Mouse (Mus musculus) layer of hippocampus, adult 11-12 months (tissue): ENCODE results near the gene Gas8.
"Not testable (repeated sequence)": the region's sequence is repeated elsewhere in the genome, so short reads cannot be mapped to it uniquely, and the experiment has no call there.

Source experiments
- DNase-seq: peaks from one replicate; pipeline ENCODE4 v3.0.0; 2022; ENCODE audit warnings: low spot score

Gene Gas8

DNA sequence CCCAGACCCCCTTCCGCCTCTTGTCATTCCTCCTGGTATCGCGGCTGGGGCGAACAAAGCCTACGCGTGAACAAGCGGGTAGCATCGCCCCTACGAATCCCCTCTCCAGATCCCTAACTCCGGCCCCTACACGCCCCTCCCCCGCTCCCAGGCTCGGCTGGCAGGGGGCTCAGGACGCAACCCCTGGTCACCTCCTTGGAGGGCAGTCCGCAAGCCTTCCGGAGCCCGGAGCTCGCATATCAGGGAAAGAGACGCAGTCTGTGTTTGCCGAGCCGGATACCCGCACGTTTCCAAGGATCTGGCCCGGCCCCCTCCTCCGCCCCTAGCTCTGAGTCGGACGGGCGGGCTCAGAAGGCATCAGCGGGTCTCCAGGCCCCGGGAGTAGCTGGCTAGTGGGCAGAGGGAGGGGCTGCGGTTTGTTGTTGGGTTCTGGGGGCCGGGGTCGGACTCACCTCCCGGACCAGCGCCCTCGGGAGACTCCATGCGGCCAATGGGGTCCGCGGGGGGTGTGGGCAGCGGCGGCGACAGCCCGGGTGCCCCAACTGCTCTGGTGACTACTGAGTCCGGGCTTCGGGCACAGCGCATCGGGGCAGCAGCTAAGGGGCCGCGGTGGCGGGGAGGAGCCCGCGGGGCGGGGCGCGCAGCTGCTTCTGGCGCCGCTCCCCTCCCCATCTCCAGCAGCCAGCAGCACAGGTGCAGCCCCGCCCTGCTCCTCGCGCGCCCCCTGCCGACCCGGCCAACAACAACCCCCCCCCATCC lies 3.7 kb upstream of the Gas8 start, which contains the start of gene Dbndd1:
Gene Dbndd1, minus strand, starts transcription at position 683 of the 759 bp plus-strand sequence.
- peak; percentile 23 for DNase-seq

DNA sequence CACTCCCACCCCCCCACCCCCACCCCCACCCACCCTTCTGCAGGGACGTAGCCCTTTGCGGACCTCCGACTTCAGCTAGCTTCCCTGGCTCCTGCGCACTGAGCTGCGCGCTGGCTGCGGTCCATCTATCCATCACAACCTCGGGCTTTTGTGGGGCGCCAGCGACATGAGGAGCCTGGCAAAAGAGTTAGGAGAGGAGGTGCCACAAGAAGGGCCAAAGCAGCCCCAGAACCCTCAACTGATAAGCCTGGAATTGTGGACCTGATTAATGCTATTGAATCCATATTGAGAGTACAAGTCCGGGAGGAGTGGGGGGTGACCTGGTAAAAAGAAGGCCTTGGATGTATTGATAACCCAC lies 3.1 kb upstream of the Gas8 start:
- no peak for DNase-seq

DNA sequence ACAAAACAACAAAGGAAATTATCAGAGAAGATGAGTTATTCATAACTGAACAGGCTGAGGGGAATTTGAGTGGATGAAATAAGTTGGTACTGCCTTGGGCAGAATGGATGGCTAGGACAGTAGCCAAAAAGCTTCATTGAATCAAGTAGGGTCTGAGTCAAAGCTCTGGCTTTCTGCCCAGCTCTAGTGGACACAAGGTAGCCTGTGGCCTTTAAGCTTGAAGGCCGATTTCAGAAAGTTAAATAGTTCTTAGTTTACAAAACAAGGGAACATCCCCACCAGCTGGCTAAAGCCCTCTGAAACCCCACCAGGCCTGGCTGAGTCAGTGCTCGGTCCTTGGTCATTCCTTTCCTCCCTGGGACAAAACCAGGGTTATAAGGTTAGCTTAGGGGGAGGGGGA lies 2.0 kb upstream of the Gas8 start:
- DNase-seq, result no peak

DNA sequence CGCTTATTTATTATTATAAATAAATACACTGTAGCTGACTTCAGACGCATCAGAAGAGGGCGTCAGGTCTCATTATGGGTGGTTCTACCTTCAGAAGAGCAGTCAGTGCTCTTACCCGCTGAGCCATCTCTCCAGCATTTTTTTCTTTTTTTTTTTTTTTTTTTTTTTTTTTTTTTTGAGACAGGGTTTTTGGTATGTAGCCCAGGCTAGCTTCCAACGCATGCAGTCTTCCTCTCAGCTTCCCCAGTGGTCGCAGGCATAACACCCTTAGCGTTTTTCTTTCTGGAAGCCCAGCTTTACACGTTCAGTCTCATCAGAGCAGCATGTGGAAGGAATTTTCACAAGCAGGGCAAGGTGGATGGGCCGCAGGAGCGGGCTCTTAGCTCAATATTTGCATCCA lies 462 bp upstream of the Gas8 start:
- DNase-seq, result no peak

DNA sequence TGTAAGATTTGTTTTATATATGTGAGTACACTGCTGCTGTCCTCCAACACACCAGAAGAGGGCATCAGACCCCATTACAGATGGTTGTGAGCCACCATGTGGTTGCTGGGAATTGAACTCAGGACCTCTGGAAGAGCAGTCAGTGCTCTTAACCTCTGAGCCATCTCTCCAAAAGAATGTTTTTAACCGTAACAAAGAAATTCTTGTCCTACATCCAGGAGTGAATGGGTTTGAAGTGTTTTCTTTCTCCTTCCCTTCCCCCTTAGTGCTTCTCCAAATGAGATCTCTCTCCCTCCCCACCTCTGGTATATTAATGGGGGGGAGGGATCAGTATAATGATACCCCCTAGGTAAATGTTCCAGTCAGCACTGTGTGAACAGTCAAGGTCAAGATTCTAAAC lies 1.4 kb downstream of the Gas8 start:
- DNase-seq, result not testable (repeated sequence)

DNA sequence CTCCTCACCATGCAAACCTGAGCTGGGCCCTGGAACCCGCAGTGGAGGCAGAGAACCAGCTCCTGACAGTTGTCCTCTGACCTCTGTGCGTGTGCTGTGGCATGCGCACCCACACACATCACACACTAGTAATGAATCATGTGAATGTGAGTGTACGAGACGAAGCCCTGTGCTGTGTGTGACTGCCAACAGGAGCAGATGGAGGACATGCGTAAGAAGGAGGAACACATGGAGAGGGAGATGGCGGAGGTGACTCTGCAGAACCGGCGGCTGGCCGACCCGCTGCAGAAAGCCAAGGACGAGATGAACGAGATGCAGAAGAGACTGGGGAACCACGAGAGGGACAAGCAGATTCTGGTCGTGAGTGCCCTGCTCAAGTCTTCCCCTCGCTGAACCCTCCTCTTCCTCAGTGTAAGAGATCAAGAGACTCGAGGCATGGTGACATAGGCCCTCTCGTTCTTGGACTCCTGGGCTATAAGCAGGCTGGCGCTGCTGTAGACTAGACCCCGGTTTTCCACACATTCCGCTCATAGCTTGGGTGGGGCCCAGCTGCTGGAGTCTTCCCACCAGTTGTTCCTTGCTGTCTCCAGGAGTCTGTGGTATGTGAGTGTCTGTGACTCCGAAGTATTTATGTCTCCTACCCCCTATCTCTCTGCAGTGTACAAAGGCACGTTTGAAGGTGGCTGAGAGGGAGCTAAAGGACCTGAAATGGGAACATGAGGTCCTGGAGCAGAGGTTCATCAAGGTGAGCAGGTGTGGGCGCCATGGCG lies 9.3 kb downstream of the Gas8 start:
- peak; percentile 43 for DNase-seq

DNA sequence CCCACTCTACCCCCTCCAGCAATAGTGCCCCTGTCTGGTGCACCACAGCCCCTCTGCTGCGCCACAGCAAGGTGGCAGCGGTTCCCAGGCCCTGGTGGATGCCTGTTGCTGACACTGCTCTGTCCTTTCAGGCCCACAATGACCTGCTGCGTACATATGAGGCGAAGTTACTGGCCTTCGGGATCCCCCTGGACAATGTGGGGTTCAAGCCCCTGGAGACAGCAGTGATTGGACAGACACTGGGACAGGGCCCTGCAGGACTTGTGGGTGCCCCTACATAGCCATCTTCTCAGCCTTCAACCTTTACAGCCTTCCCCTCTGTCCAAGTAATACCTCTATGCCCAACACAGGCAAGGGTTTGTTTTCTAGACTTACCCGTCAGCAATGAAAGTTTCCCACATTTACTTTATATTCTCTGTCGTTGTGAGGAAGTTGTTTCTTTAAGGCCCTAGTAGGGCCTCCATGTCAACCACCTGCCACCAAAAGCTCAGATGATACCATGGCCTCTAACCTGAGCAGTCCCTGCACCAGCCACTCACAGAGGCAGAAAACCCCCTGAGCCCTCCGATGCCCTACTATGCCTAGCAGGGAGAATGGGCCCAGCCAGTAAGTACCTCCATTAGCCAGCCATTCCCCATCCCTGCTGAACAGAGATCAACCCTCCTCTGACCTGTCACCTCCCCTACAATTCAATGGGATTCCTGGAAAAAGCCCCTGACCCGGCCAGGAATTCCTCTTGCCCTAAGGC lies 17.8 kb downstream of the Gas8 start:
- DNase-seq, result peak; percentile 6

DNA sequence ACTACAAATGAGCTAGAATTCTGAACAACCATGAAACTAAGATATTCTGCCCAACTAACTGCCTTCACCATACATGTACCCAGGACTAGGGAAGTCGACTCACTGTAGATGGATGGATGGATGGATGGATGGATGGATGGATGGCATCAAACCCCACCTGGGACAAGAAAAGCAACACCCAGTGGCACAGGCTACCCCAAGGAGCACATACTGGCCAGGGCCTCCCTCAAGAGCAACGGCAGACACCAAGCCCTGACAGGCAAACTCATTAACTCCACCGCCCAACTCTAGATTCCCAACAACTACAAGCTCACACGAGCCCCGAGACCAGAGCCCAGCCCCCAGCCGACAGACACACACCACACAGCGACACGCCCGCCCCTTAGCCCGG lies 18.4 kb downstream of the Gas8 start:
- DNase-seq, result peak; percentile 2

DNA sequence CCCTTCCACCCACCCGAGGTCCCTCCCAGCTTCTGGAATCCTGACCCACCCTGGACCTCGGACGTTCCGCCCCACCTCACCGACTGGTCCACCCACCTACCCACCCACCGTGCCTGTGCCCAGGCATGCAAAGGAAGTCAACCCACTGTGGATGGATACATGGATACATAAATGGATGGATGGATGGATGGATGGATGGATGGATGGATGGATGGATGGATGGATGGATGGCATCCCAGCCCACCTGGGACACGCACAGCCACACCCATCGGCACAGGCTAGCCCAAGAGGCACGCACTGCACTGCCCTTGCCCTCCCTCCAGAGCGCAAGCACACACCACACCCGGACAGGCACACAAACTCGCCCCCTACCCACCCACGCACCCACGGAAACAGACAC lies 19.0 kb downstream of the Gas8 start:
- peak; percentile 35 for DNase-seq

DNA sequence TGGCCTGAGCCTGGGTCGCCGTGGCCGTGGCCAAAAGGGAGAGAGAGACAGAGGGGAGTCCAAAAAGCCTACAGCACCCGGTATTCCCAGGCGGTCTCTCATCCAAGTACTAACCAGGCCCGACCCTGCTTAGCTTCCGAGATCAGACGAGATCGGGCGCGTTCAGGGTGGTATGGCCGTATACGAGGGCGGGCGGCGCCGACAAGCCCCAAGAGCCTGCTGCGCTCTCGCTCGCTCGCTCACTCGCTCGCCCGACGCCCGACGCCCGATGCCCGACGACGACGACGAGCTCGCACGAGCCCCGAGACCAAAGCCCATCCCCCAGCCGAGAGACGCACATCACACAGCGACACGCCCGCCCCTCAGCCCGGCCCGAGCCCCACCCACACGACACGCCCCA lies 45.6 kb downstream of the Gas8 start:
- DNase-seq, result not testable (repeated sequence)

DNA sequence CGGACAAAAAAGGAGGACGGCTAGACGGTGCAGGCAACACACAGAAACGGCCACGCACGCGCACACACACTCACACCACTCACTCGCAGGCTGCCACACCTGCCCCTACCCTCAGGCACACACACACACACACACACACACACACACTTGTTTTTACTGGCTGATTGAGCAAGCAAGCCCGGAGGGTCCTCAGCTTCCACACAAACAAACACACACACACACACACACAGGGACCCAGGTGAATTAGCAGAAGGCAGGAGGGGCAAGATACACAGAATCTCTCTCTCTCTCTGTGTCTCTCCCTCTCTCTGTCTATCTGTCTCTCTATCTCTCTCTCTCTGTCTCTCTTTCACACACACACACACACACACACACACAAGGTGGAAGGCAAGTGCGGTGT lies 56.8 kb downstream of the Gas8 start:
- not testable (repeated sequence) for DNase-seq
